Mouse (Mus musculus): ENCODE measurements at regions not wholly inside any gene's neighbourhood (a gene's known extent, or its start where the extent isn't known, plus 50 kb on each side); places are given as distances from the start of the nearest gene placed in this dataset.
A peak's percentile ranks its signal among the peaks of the same experiment; 100 is the strongest.
"Not testable (repeated sequence)": the region's sequence is repeated elsewhere in the genome, so short reads cannot be mapped to it uniquely, and the experiment has no call there.

- peak; percentile 82 for ATAC-seq (replicated peaks)
- not testable (repeated sequence) for H3K4me1 ChIP-seq, H3K9me3 ChIP-seq, H3K36me3 ChIP-seq, H3K27me3 ChIP-seq
- Histone ChIP-seq H3K27ac (replicated peaks) (peak overlapping the region; percentile 56), H3K9ac (replicated peaks) (peak overlapping the region; percentile 64), H3K4me3 (peak overlapping the region; percentile 47), H3K4me2 (replicated peaks) (peak overlapping the region; percentile 64)
- WGBS, result under 1% methylated on average over 23 of the region's 52 CpGs
These were observed 60.1 kb downstream of the Dynlt1b start for GRCm38 (mm10) chr17:6489926-6490564.

GRCm38 (mm10) chr17:6490565-6490935, 60.6 kb downstream of the Dynlt1b start:
- H3K27me3 ChIP-seq; H3K4me1 ChIP-seq; H3K36me3 ChIP-seq; H3K9ac ChIP-seq (replicated peaks); H3K4me3 ChIP-seq; ATAC-seq (replicated peaks); H3K27ac ChIP-seq (replicated peaks); H3K9me3 ChIP-seq; H3K4me2 ChIP-seq (replicated peaks): not testable (repeated sequence)
- WGBS, result no CpG with 5 or more reads among the region's 15 CpGs

GRCm38 (mm10) chr17:6492501-6492900, 62.6 kb downstream of the Dynlt1b start:
- not testable (repeated sequence) for H3K4me1 ChIP-seq; H3K27ac ChIP-seq (replicated peaks); H3K9ac ChIP-seq (replicated peaks); H3K36me3 ChIP-seq; H3K27me3 ChIP-seq; H3K9me3 ChIP-seq
- Histone ChIP-seq H3K4me2 (replicated peaks) (peak overlapping the region; percentile 46), H3K4me3 (peak overlapping the region; percentile 34)
- peak; percentile 58; the same call in 1 of the 2 replicates for ATAC-seq (replicated peaks)
- 28% methylated on average over 19 of the region's 19 CpGs for WGBS

GRCm38 (mm10) chr17:6492950-6493349, 63.0 kb downstream of the Dynlt1b start:
- H3K4me1 ChIP-seq; H3K27me3 ChIP-seq; H3K36me3 ChIP-seq; H3K27ac ChIP-seq (replicated peaks); H3K9ac ChIP-seq (replicated peaks); H3K9me3 ChIP-seq: not testable (repeated sequence)
- H3K4me3 ChIP-seq, result peak overlapping the region; percentile 34
- peak; percentile 55 for ATAC-seq (replicated peaks)
- H3K4me2 ChIP-seq (replicated peaks), result peak overlapping the region; percentile 46
- WGBS, result 23% methylated on average over 23 of the region's 23 CpGs

- H3K4me2 ChIP-seq (replicated peaks); H3K4me1 ChIP-seq; ATAC-seq (replicated peaks); H3K36me3 ChIP-seq; H3K9ac ChIP-seq (replicated peaks); H3K27me3 ChIP-seq; H3K27ac ChIP-seq (replicated peaks); H3K9me3 ChIP-seq; H3K4me3 ChIP-seq: not testable (repeated sequence)
- WGBS, result 87% methylated on average over 9 of the region's 9 CpGs
These were observed 66.6 kb downstream of the Dynlt1b start for GRCm38 (mm10) chr17:6496491-6496890.

- not testable (repeated sequence) for H3K4me1 ChIP-seq; H3K4me2 ChIP-seq (replicated peaks); ATAC-seq (replicated peaks); H3K27ac ChIP-seq (replicated peaks); H3K27me3 ChIP-seq; H3K4me3 ChIP-seq; H3K9ac ChIP-seq (replicated peaks); H3K36me3 ChIP-seq; H3K9me3 ChIP-seq
- 77% methylated on average over 4 of the region's 6 CpGs for WGBS
These were observed 72.8 kb downstream of the Dynlt1b start for GRCm38 (mm10) chr17:6502676-6503075.

- 85% methylated on average over 6 of the region's 6 CpGs for WGBS
- H3K27ac ChIP-seq (replicated peaks); H3K4me1 ChIP-seq; ATAC-seq (replicated peaks); H3K4me2 ChIP-seq (replicated peaks); H3K9ac ChIP-seq (replicated peaks); H3K9me3 ChIP-seq; H3K27me3 ChIP-seq; H3K4me3 ChIP-seq; H3K36me3 ChIP-seq: not testable (repeated sequence)
These were observed 76.0 kb downstream of the Dynlt1b start for GRCm38 (mm10) chr17:6505896-6506295.

- not testable (repeated sequence) for H3K9me3 ChIP-seq; H3K36me3 ChIP-seq; H3K4me3 ChIP-seq; H3K9ac ChIP-seq (replicated peaks); H3K4me1 ChIP-seq; H3K27ac ChIP-seq (replicated peaks); ATAC-seq (replicated peaks); H3K4me2 ChIP-seq (replicated peaks); H3K27me3 ChIP-seq
- WGBS, result 89% methylated on average over 5 of the region's 8 CpGs
These were observed 85.2 kb downstream of the Dynlt1b start for GRCm38 (mm10) chr17:6515128-6515527.

- not testable (repeated sequence) for H3K4me2 ChIP-seq (replicated peaks); H3K9ac ChIP-seq (replicated peaks); H3K4me1 ChIP-seq; H3K4me3 ChIP-seq; H3K27ac ChIP-seq (replicated peaks); H3K9me3 ChIP-seq; H3K36me3 ChIP-seq; ATAC-seq (replicated peaks); H3K27me3 ChIP-seq
- 77% methylated on average over 6 of the region's 6 CpGs for WGBS
These were observed 82.4 kb upstream of the Dynlt1c start for GRCm38 (mm10) chr17:6519107-6519506.

- H3K4me1 ChIP-seq; H3K27me3 ChIP-seq; ATAC-seq (replicated peaks); H3K4me2 ChIP-seq (replicated peaks); H3K9me3 ChIP-seq; H3K4me3 ChIP-seq; H3K9ac ChIP-seq (replicated peaks); H3K36me3 ChIP-seq; H3K27ac ChIP-seq (replicated peaks): not testable (repeated sequence)
- 87% methylated on average over 2 of the region's 2 CpGs for WGBS
These were observed 81.5 kb upstream of the Dynlt1c start for GRCm38 (mm10) chr17:6520001-6520400.

GRCm38 (mm10) chr17:6520751-6521150, 80.7 kb upstream of the Dynlt1c start:
- H3K4me3 ChIP-seq; ATAC-seq (replicated peaks); H3K9ac ChIP-seq (replicated peaks); H3K4me1 ChIP-seq; H3K9me3 ChIP-seq; H3K4me2 ChIP-seq (replicated peaks); H3K36me3 ChIP-seq; H3K27me3 ChIP-seq; H3K27ac ChIP-seq (replicated peaks): not testable (repeated sequence)
- WGBS, result 50% methylated on average over 4 of the region's 4 CpGs

- H3K27me3 ChIP-seq; H3K4me2 ChIP-seq (replicated peaks): not testable (repeated sequence)
These were observed 79.3 kb upstream of the Dynlt1c start for GRCm38 (mm10) chr17:6522185-6522584.

GRCm38 (mm10) chr17:6538723-6539122, 62.7 kb upstream of the Dynlt1c start:
- H3K4me1 ChIP-seq; ATAC-seq (replicated peaks); H3K36me3 ChIP-seq; H3K9me3 ChIP-seq; H3K9ac ChIP-seq (replicated peaks); H3K27me3 ChIP-seq; H3K4me2 ChIP-seq (replicated peaks); H3K27ac ChIP-seq (replicated peaks); H3K4me3 ChIP-seq: not testable (repeated sequence)
- no CpG with 5 or more reads among the region's 5 CpGs for WGBS

More at GRCm38 (mm10) chr17:6522185-6522584, 79.3 kb upstream of the Dynlt1c start:
- not testable (repeated sequence) for H3K27ac ChIP-seq (replicated peaks); H3K4me1 ChIP-seq; H3K9ac ChIP-seq (replicated peaks); ATAC-seq (replicated peaks); H3K9me3 ChIP-seq; H3K4me3 ChIP-seq; H3K36me3 ChIP-seq
- 90% methylated on average over 6 of the region's 9 CpGs for WGBS
